In the genomic region with DNA sequence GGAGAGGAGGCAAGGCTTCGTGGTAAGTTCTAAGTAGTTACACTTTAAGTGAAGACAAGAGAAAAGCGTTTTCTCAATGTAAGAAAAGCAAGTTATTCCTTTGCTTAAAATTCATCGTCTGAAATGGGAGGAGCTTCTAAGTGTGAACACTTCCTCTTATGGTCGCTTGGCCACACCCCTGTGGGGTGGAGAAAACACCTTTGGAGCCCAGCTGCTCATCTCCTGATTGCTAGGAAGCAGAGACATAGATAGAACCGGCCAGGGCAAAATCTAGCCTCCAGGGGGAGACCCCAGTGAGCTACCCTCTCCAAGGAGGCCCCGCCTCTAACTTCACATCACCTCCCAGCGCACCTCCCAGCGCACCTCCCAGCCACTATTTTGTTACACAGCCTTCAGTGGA, we compare ENCODE assay signal across 16 mouse cellular contexts. TPM values are rescaled to one million over a fixed set of nuclear protein-coding genes. Genes with fewer than 3 reads are reported as not detected.
DNase-seq lines count a peak whose midpoint lies in the region; ATAC-seq and TF ChIP-seq lines count a peak whose summit lies in the region.
"Had no signal": no experiment of that assay in that cellular context is flagged by ENCODE, and none has a peak within 500 bp of the region (broad histone marks: within the 10 kb centered on the region; RNA-seq: fewer than 3 reads in every experiment).

No protein-coding gene starts in this region.

- H3K4me3 ChIP-seq in hindbrain, embryonic 11.5 days (ENCODE audit: low read depth, low read length) = no peak overlapping the region
- no peak overlapping the region for H3K4me3 ChIP-seq in hindbrain, postnatal 0 days (ENCODE audit: low read length)
- no peak overlapping the region for H3K4me3 ChIP-seq in liver, embryonic 13.5 days (replicated peaks)
- H3K4me3 ChIP-seq: embryonic facial prominence, embryonic 12.5 days; layer of hippocampus, adult 2 months had no signal

- no peaks in the 10 kb centered on the region for H3K9me3 ChIP-seq in hindbrain, embryonic 11.5 days (ENCODE audit: control insufficient read depth, low read length)
- no peaks in the 10 kb centered on the region for H3K9me3 ChIP-seq in hindbrain, postnatal 0 days (ENCODE audit: low read length)
- H3K9me3 ChIP-seq in liver, embryonic 13.5 days (replicated peaks) = no peaks in the 10 kb centered on the region
- H3K9me3 ChIP-seq: embryonic facial prominence, embryonic 12.5 days had no signal

- no peak overlapping the region for H3K4me2 ChIP-seq in hindbrain, embryonic 11.5 days (replicated peaks; ENCODE audit: low read depth, low read length)
- no peak overlapping the region for H3K4me2 ChIP-seq in hindbrain, postnatal 0 days (ENCODE audit: low read depth, low read length)
- H3K4me2 ChIP-seq in liver, embryonic 13.5 days = peak overlapping the region; percentile 10; the same call in 1 of the 2 replicates
- H3K4me2 ChIP-seq: embryonic facial prominence, embryonic 12.5 days had no signal

- no peak for DNase-seq in hindbrain, embryonic 11.5 days (ENCODE audit: low spot score)
- no peak for DNase-seq in hindbrain, postnatal 0 days (ENCODE audit: low spot score)
- DNase-seq in B cell, adult 2 months = peak; percentile 31 to 51
- DNase-seq in ES-CJ7 (ENCODE audit: low read depth, low spot score) = peak; percentile 53
- no peak for DNase-seq in liver, embryonic 13.5 days
- DNase-seq in gastrocnemius, postnatal 10 days = no peak
- DNase-seq in cerebellum, adult 11 months = no peak
- no peak for DNase-seq in cerebellum, postnatal 14 days
- DNase-seq: cerebellum, adult 18-20 months; kidney, adult 18-20 months had no signal

- no peak for TF ChIP-seq CTCF in hindbrain, postnatal 0 days (IDR thresholded peaks at IDR 0.05; ENCODE audit: low read depth)

- H3K27me3 ChIP-seq in hindbrain, embryonic 11.5 days (ENCODE audit: control insufficient read depth, insufficient read depth, low read length) = no peaks in the 10 kb centered on the region
- no peaks in the 10 kb centered on the region for H3K27me3 ChIP-seq in hindbrain, postnatal 0 days (ENCODE audit: insufficient read depth, low read length)
- no peaks in the 10 kb centered on the region for H3K27me3 ChIP-seq in liver, embryonic 13.5 days
- H3K27me3 ChIP-seq: embryonic facial prominence, embryonic 12.5 days had no signal

- H3K27ac ChIP-seq in hindbrain, embryonic 11.5 days (ENCODE audit: low read depth, low read length) = peak overlapping the region; percentile 1; the same call in 1 of the 2 replicates
- no peak overlapping the region for H3K27ac ChIP-seq in hindbrain, postnatal 0 days
- H3K27ac ChIP-seq in liver, embryonic 13.5 days = no peak overlapping the region
- H3K27ac ChIP-seq: embryonic facial prominence, embryonic 12.5 days; layer of hippocampus, adult 2 months had no signal

- H3K9ac ChIP-seq in hindbrain, embryonic 11.5 days (ENCODE audit: low read depth, low read length) = no peak overlapping the region
- H3K9ac ChIP-seq in hindbrain, postnatal 0 days (replicated peaks; ENCODE audit: low read length) = no peak overlapping the region
- H3K9ac ChIP-seq in liver, embryonic 13.5 days = no peak overlapping the region
- H3K9ac ChIP-seq: embryonic facial prominence, embryonic 12.5 days had no signal

- no peaks in the 10 kb centered on the region for H3K4me1 ChIP-seq in hindbrain, embryonic 11.5 days (replicated peaks; ENCODE audit: control insufficient read depth, insufficient read depth, low read length)
- H3K4me1 ChIP-seq in hindbrain, postnatal 0 days (ENCODE audit: insufficient read depth, low read length) = 0 out of 2 replicates have a peak, but pooled peaks cover 10% of the 10 kb centered on the region
- peaks cover 49% of the 10 kb centered on the region for H3K4me1 ChIP-seq in liver, embryonic 13.5 days (replicated peaks)

- no peak for ATAC-seq in hindbrain, embryonic 11.5 days (ENCODE audit: low FRiP score)
- no peak for ATAC-seq in hindbrain, postnatal 0 days
- peak; percentile 29; the same call in 1 of the 2 replicates for ATAC-seq in liver, embryonic 13.5 days (ENCODE audit: low read depth)

- 59% methylated on average over 8 of the region's 8 CpGs for WGBS in hindbrain, embryonic 11.5 days
- 60% methylated on average over 8 of the region's 8 CpGs for WGBS in hindbrain, postnatal 0 days
- 45% methylated on average over 8 of the region's 8 CpGs for WGBS in liver, embryonic 13.5 days (ENCODE audit: insufficient replicate concordance)

- H3K36me3 ChIP-seq in hindbrain, embryonic 11.5 days (ENCODE audit: control insufficient read depth, insufficient read depth, low read length) = no peaks in the 10 kb centered on the region
- H3K36me3 ChIP-seq in hindbrain, postnatal 0 days (ENCODE audit: insufficient read depth, low read length) = no peaks in the 10 kb centered on the region
- H3K36me3 ChIP-seq in liver, embryonic 13.5 days = no peaks in the 10 kb centered on the region
- H3K36me3 ChIP-seq: embryonic facial prominence, embryonic 12.5 days had no signal

RNA-seq across cellular contexts. Expression of gene Gm3646, which starts 34.7 kb away (rescaled TPM):
- not detected in 2 replicates for polyA plus RNA-seq in hindbrain, embryonic 11.5 days (2014; fragmentation: Nextera tagmentation; extraction: Ambion mirVana)
- total RNA-seq in hindbrain, postnatal 0 days (2014; rRNA removed) = not detected in 2 replicates
- polyA plus RNA-seq in hindbrain, postnatal 0 days (2015; fragmentation: Nextera tagmentation; extraction: Ambion mirVana) = not detected in 2 replicates
- not detected in 2 replicates for polyA plus RNA-seq in liver, embryonic 13.5 days (2015; fragmentation: Nextera tagmentation; extraction: Ambion mirVana)
- 1 to 10 TPM in 1 of 2 experiments, under 1 TPM in 1; 0.95 to 2.3 TPM for total RNA-seq in gastrocnemius, postnatal 10 days (2021)
- total RNA-seq: adrenal gland, postnatal 4 days; layer of hippocampus, adult 2 months; left cerebral cortex, postnatal 25 days; monocyte, adult 5-6 weeks had no signal
- polyA plus RNA-seq: embryonic facial prominence, embryonic 12.5 days; lung, embryonic 16.5 days had no signal

Comparison
In these comparisons a context has a peak if more than half of its experiments do, and no peak if none do; other contexts are left out.
1. DNase-seq: peak in B cell, adult 2 months (2 of 2) and ES-CJ7 (single experiment); none in hindbrain, embryonic 11.5 days (single experiment), hindbrain, postnatal 0 days (single experiment), liver, embryonic 13.5 days (single experiment), gastrocnemius, postnatal 10 days (single experiment), cerebellum, adult 11 months (single experiment) and cerebellum, postnatal 14 days (0 of 2).